Mouse (Mus musculus) left cerebral cortex, adult 11 months (tissue): ENCODE results near the gene Olfr1290.

Experiments
- DNase-seq: peaks from one replicate; pipeline ENCODE4 v3.0.0; 2022; ENCODE audit warnings: low spot score

Gene Olfr1290

GRCm38 (mm10) chr2:111493729-111494128, at the start of gene Olfr1290:
Olfr1290 (minus strand) TSS chr2:111493829.
- no peak for DNase-seq

- no peak for DNase-seq
These were observed 46.6 kb upstream of the Olfr1290 start, which contains the start of gene Olfr1294 for GRCm38 (mm10) chr2:111540191-111540590. Olfr1294 (minus strand) TSS chr2:111540291.

GRCm38 (mm10) chr2:111524903-111525302, 31.3 kb upstream of the Olfr1290 start, which contains the start of gene Olfr1293-ps:
Olfr1293-ps (plus strand) TSS chr2:111525203.
- no peak for DNase-seq

GRCm38 (mm10) chr2:111517451-111517850, 23.8 kb upstream of the Olfr1290 start:
- DNase-seq = no peak

GRCm38 (mm10) chr2:111496880-111497279, 3.3 kb upstream of the Olfr1290 start, which contains the start of gene Olfr1291-ps1:
Olfr1291-ps1 (plus strand) TSS chr2:111497180.
- DNase-seq = no peak

- DNase-seq = no peak
These were observed 13.1 kb downstream of the Olfr1290 start, which contains the start of gene Olfr1289 for GRCm38 (mm10) chr2:111480519-111480918. Olfr1289 (plus strand) TSS chr2:111480819.

- DNase-seq = no peak
These were observed 19.8 kb downstream of the Olfr1290 start, which contains the start of gene Olfr1288 for GRCm38 (mm10) chr2:111473801-111474200. Olfr1288 (plus strand) TSS chr2:111474101.

GRCm38 (mm10) chr2:111448842-111449241, 44.8 kb downstream of the Olfr1290 start, which contains the start of gene Olfr1287:
Olfr1287 (plus strand) TSS chr2:111449142.
- no peak for DNase-seq
